Mouse (Mus musculus) CH12.LX (cell line): ENCODE measurements around the gene Glyatl3. TPM values are rescaled to one million over a fixed set of nuclear protein-coding genes. Genes with fewer than 3 reads are reported as not detected.

Experiments
- DNase-seq: peaks from one replicate; pipeline ENCODE4 v3.0.0-alpha.2; 2013; ENCODE audit errors: extremely low read depth
- H3K27ac ChIP-seq: 2 replicates; pipeline ENCODE4 v1.5.1; 2012; ENCODE audit warnings: low read depth, mild to moderate bottlenecking, control low read depth, moderate library complexity; ENCODE audit not compliant: insufficient read depth
- H3K27me3 ChIP-seq: replicated peaks from 2 replicates; pipeline ENCODE3; 2012; ENCODE audit warnings: inconsistent platforms
- H3K36me3 ChIP-seq, 2 experiments: replicated peaks in 1 of 2; 2 replicates each; pipeline versions ENCODE3 to v1.6.1; 2012; ENCODE audit warnings: inconsistent platforms in 1 of 2, low read length in 1 of 2, mild to moderate bottlenecking in 1 of 2, mixed read lengths in 1 of 2, moderate library complexity in 1 of 2; ENCODE audit not compliant: control insufficient read depth in 1 of 2, insufficient read depth in 1 of 2
- H3K4me1 ChIP-seq, 2 experiments: 2 replicates each; pipeline ENCODE4 v1.6.1; 2012; ENCODE audit warnings: inconsistent platforms in 1 of 2, moderate library complexity in 1 of 2; ENCODE audit not compliant: insufficient read depth in 2 of 2, control insufficient read depth in 1 of 2
- H3K4me2 ChIP-seq: 2 replicates; pipeline ENCODE4 v1.6.1; 2012; ENCODE audit warnings: low read depth, mild to moderate bottlenecking, control low read depth; ENCODE audit not compliant: poor library complexity, insufficient read depth, severe bottlenecking
- H3K4me3 ChIP-seq, 3 experiments: fragments of 150-350 bp in 1 of 3; sonication (generic) in 1 of 3; replicated peaks in 1 of 3; 2 replicates each; pipeline versions ENCODE3 to v1.5.1; 2011 to 2012; ENCODE audit warnings: low read depth in 2 of 3, low read length in 2 of 3, mild to moderate bottlenecking in 2 of 3, moderate library complexity in 2 of 3, control low read depth in 1 of 3, improper control_type of control experiment in 1 of 3, inconsistent platforms in 1 of 3, mixed read lengths in 1 of 3; ENCODE audit not compliant: poor library complexity in 1 of 3
- H3K79me2 ChIP-seq: replicated peaks from 2 replicates; pipeline ENCODE4 v1.6.1; 2012; ENCODE audit warnings: mild to moderate bottlenecking, moderate library complexity; ENCODE audit not compliant: control insufficient read depth, poor library complexity, insufficient read depth, severe bottlenecking; ENCODE audit errors: extremely low read depth
- H3K9ac ChIP-seq: 2 replicates; pipeline ENCODE4 v1.6.1; 2012; ENCODE audit warnings: low read depth, mild to moderate bottlenecking, control low read depth, moderate library complexity; ENCODE audit not compliant: insufficient read depth
- H3K9me3 ChIP-seq: replicated peaks from 2 replicates; pipeline ENCODE3; 2012; ENCODE audit warnings: low read length, inconsistent platforms, mixed read lengths
- ELF1 ChIP-seq: IDR thresholded peaks from 2 replicates; pipeline ENCODE4 v1.6.1; 2014; ENCODE audit warnings: low read depth, mild to moderate bottlenecking, inconsistent platforms, low read length, improper control_type of control experiment
- EP300 ChIP-seq: IDR thresholded peaks from 2 replicates; pipeline ENCODE4 v1.6.1; 2011; ENCODE audit warnings: low read length, improper control_type of control experiment
- GABPA ChIP-seq: IDR thresholded peaks from 2 replicates; pipeline ENCODE4 v1.6.1; 2012; ENCODE audit warnings: low read depth, low read length, improper control_type of control experiment, inconsistent platforms; ENCODE audit not compliant: insufficient replicate concordance
- HCFC1 ChIP-seq: IDR thresholded peaks from 2 replicates; pipeline ENCODE4 v1.6.1; 2012; ENCODE audit warnings: low read depth, mild to moderate bottlenecking, inconsistent platforms, low read length, improper control_type of control experiment
- JUN ChIP-seq: IDR thresholded peaks from 2 replicates; pipeline ENCODE4 v1.6.1; 2011; ENCODE audit warnings: low read depth, mild to moderate bottlenecking, low read length, improper control_type of control experiment, moderate library complexity; ENCODE audit not compliant: insufficient read depth
- JUND ChIP-seq: conservative IDR thresholded peaks from 2 replicates; pipeline ENCODE4 v1.6.1; 2011; ENCODE audit warnings: low read depth, low read length, improper control_type of control experiment
- KAT2A ChIP-seq: IDR thresholded peaks from 2 replicates; pipeline ENCODE4 v1.6.1; 2012; ENCODE audit warnings: low read length, improper control_type of control experiment, inconsistent platforms; ENCODE audit not compliant: insufficient replicate concordance
- MAFK ChIP-seq: IDR thresholded peaks from 2 replicates; pipeline ENCODE4 v1.6.1; 2011; ENCODE audit warnings: low read length, improper control_type of control experiment; ENCODE audit not compliant: insufficient replicate concordance
- MAX ChIP-seq: IDR thresholded peaks from 2 replicates; pipeline ENCODE4 v1.6.1; 2011; ENCODE audit warnings: low read length, improper control_type of control experiment
- NELFE ChIP-seq: IDR thresholded peaks from 2 replicates; pipeline ENCODE4 v1.6.1; 2011; ENCODE audit warnings: low read depth, low read length, improper control_type of control experiment
- NRF1 ChIP-seq: IDR thresholded peaks from 2 replicates; pipeline ENCODE4 v1.6.1; 2014; ENCODE audit warnings: low read depth, mild to moderate bottlenecking, inconsistent platforms, low read length, improper control_type of control experiment, moderate library complexity
- POLR2A ChIP-seq: IDR thresholded peaks from 2 replicates; pipeline ENCODE4 v1.6.1; 2011; ENCODE audit warnings: low read depth, mild to moderate bottlenecking, improper control_type of control experiment, low read length
- POLR2AphosphoS2 ChIP-seq: IDR thresholded peaks from 2 replicates; pipeline ENCODE4 v1.6.1; 2011; ENCODE audit warnings: low read depth, low read length, improper control_type of control experiment
- RAD21 ChIP-seq: IDR thresholded peaks from 2 replicates; pipeline ENCODE4 v1.6.1; 2011; ENCODE audit warnings: low read depth, mild to moderate bottlenecking, low read length, improper control_type of control experiment, moderate library complexity
- RCOR1 ChIP-seq: conservative IDR thresholded peaks from 2 replicates; pipeline ENCODE4 v1.6.1; 2012; ENCODE audit warnings: low read depth, mild to moderate bottlenecking, inconsistent platforms, low read length, improper control_type of control experiment
- SIN3A ChIP-seq: IDR thresholded peaks from 2 replicates; pipeline ENCODE4 v1.6.1; 2012; ENCODE audit warnings: low read length, improper control_type of control experiment, inconsistent platforms
- TCF12 ChIP-seq: IDR thresholded peaks from 2 replicates; pipeline ENCODE4 v1.6.1; 2014; ENCODE audit warnings: low read depth, mild to moderate bottlenecking, inconsistent platforms, low read length, improper control_type of control experiment
- UBTF ChIP-seq: IDR thresholded peaks from 2 replicates; pipeline ENCODE4 v1.6.1; 2012; ENCODE audit warnings: low read depth, mild to moderate bottlenecking, inconsistent platforms, low read length, improper control_type of control experiment, moderate library complexity
- USF1 ChIP-seq: IDR thresholded peaks from 2 replicates; pipeline ENCODE4 v1.6.1; 2014; ENCODE audit warnings: low read depth, mild to moderate bottlenecking, inconsistent platforms, low read length, improper control_type of control experiment
- ZNF384 ChIP-seq: IDR thresholded peaks from 2 replicates; pipeline ENCODE4 v1.6.1; 2012; ENCODE audit warnings: low read depth, low read length, improper control_type of control experiment, inconsistent platforms
- dilution Hi-C: fragments of 300-500 bp; cut with MboI; formaldehyde crosslinking; loops from 2 replicates; pipeline ENCODE4 v1.14.3; 2020; ENCODE audit warnings: low sequenced_read_pairs; ENCODE audit not compliant: extremely low pct_unique_long_range_greater_than_20kb, extremely low pct_ligation_motif_present
- in situ Hi-C: fragments of 300-500 bp; cut with MboI; formaldehyde crosslinking; loops from 3 replicates; pipeline ENCODE4 v1.14.3; 2019; ENCODE audit warnings: low sequenced_read_pairs, low pct_ligation_motif_present, low pct_unique_long_range_greater_than_20kb, mixed read lengths
- polyA plus RNA-seq: library from polyadenylated mRNA; unstranded; fragments of >175 nt; gene quantifications from 2 replicates; pipeline ENCODE4 v1.2.1, GENCODE M21; 2012; ENCODE audit warnings: low read depth; ENCODE audit not compliant: insufficient read length
- total RNA-seq, 2 experiments: library from RNA; depleted of rRNA; stranded (reverse); fragments of 300-350 nt in 1 of 2; fragments of >200 nt in 1 of 2; gene quantifications; 2 replicates each; pipeline ENCODE4 v1.2.3; 2012 to 2014

Glyatl3 gene
- total and polyA plus RNA-seq, 3 experiments = not detected

DNA sequence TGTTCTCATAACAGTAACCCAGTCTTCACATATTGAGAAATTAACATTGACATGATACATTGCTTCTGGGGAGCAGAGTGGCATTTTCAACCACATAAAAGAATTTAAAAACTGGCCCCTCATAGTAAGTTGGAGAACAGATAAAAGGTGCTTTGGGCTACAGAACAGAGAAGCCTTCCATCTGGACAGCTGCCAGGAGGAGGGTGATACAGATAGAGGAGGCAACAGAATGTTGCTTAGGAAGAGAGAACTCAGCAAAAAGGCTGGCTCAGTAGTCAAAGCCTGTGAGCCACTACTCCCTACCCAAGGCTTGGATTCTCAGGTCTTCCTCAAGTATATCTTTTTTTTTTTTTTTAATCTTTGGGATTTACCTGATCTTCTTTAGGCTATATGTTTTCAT lies 59.1 kb downstream of the Glyatl3 start:
- dilution Hi-C loops = no loop called here
- no peaks in the 10 kb centered on the region for H3K9me3 ChIP-seq
- no peak overlapping the region for H3K9ac ChIP-seq
- no peak overlapping the region for H3K4me3 ChIP-seq
- DNase-seq = no peak
- in situ Hi-C loops = no loop called here
- H3K27me3 ChIP-seq = no peaks in the 10 kb centered on the region
- no peaks in the 10 kb centered on the region for H3K4me1 ChIP-seq
- no peaks in the 10 kb centered on the region for H3K79me2 ChIP-seq
- TF ChIP-seq KAT2A (no peak), RAD21 (no peak), JUN (no peak), MAX (no peak), JUND (no peak), NRF1 (no peak), MAFK (no peak), UBTF (no peak), NELFE (no peak), ELF1 (no peak), ZNF384 (no peak), EP300 (no peak), TCF12 (no peak), POLR2A (no peak), RCOR1 (no peak), POLR2AphosphoS2 (no peak), SIN3A (no peak), USF1 (no peak), HCFC1 (no peak), GABPA (no peak)
- TF ChIP-seq, all 38 proteins: peak for 0
- no peak overlapping the region for H3K27ac ChIP-seq
- H3K4me2 ChIP-seq = no peak overlapping the region
- H3K36me3 ChIP-seq = no peaks in the 10 kb centered on the region

Other genes with a start within 250 kb of the Glyatl3 start
- gene Esp1, start 187.2 kb downstream of the Glyatl3 start, total RNA-seq (2012; rRNA removed) = not detected in 2 replicates
- not detected in 2 replicates for gene Esp1, start 187.2 kb downstream of the Glyatl3 start, total RNA-seq (2014; rRNA removed)
- not detected in 2 replicates for gene Esp1, start 187.2 kb downstream of the Glyatl3 start, polyA plus RNA-seq
- not detected in 2 replicates for gene Crisp2, start 107.3 kb downstream of the Glyatl3 start, total RNA-seq (2012; rRNA removed)
- not detected in 2 replicates for gene Crisp2, start 107.3 kb downstream of the Glyatl3 start, total RNA-seq (2014; rRNA removed)
- not detected in 2 replicates for gene Crisp2, start 107.3 kb downstream of the Glyatl3 start, polyA plus RNA-seq
- not detected in 2 replicates for gene Rhag, start 103.2 kb downstream of the Glyatl3 start, total RNA-seq (2012; rRNA removed)
- not detected in 2 replicates for gene Rhag, start 103.2 kb downstream of the Glyatl3 start, total RNA-seq (2014; rRNA removed)
- not detected in 2 replicates for gene Rhag, start 103.2 kb downstream of the Glyatl3 start, polyA plus RNA-seq
- gene 9130008F23Rik, start 33.8 kb downstream of the Glyatl3 start, total RNA-seq (2012; rRNA removed) = not detected in 2 replicates
- not detected in 2 replicates for gene 9130008F23Rik, start 33.8 kb downstream of the Glyatl3 start, total RNA-seq (2014; rRNA removed)
- gene 9130008F23Rik, start 33.8 kb downstream of the Glyatl3 start, polyA plus RNA-seq = not detected in 2 replicates
- 17.7 and 21.1 TPM in 2 replicates for gene Mut, start 20.3 kb upstream of the Glyatl3 start, total RNA-seq (2012; rRNA removed)
- 19.4 and 20.8 TPM in 2 replicates for gene Mut, start 20.3 kb upstream of the Glyatl3 start, total RNA-seq (2014; rRNA removed)
- 16.2 and 18.7 TPM in 2 replicates for gene Mut, start 20.3 kb upstream of the Glyatl3 start, polyA plus RNA-seq
- 15.9 and 17.2 TPM in 2 replicates for gene Cenpq, start 20.7 kb upstream of the Glyatl3 start, total RNA-seq (2012; rRNA removed)
- gene Cenpq, start 20.7 kb upstream of the Glyatl3 start, total RNA-seq (2014; rRNA removed) = 52.8 and 58.1 TPM in 2 replicates
- gene Cenpq, start 20.7 kb upstream of the Glyatl3 start, polyA plus RNA-seq = 30.5 and 33.8 TPM in 2 replicates